Mouse (Mus musculus) liver, postnatal 0 days (tissue): Measurements from ENCODE around the gene Tulp2. TPM values are rescaled to one million over a fixed set of nuclear protein-coding genes. Genes with fewer than 3 reads are reported as not detected.

Source experiments
- ATAC-seq: fragments of 200-750 bp; cut with Nextera tagmentation; 2 replicates; pipeline ENCODE4 v1.8.0; 2017; ENCODE audit warnings: mild to moderate bottlenecking, moderate library complexity
- DNase-seq: peaks from one replicate; pipeline ENCODE4 v3.0.0-alpha.2; 2016
- H3K27ac ChIP-seq: fragments of 300-500 bp; sonication (generic); 2 replicates; pipeline ENCODE4 v1.5.1; 2014; ENCODE audit warnings: antibody characterized with exemption, moderate library complexity, mild to moderate bottlenecking, low read depth
- H3K27me3 ChIP-seq: fragments of 300-500 bp; sonication (generic); 2 replicates; pipeline ENCODE4 v1.6.1; 2014; ENCODE audit warnings: low read length, control low read depth, mixed read lengths; ENCODE audit not compliant: insufficient read depth
- H3K36me3 ChIP-seq: fragments of 300-500 bp; sonication (generic); replicated peaks from 2 replicates; pipeline ENCODE4 v1.6.1; 2014; ENCODE audit warnings: mild to moderate bottlenecking, control low read depth, low read length, moderate library complexity, mixed read lengths; ENCODE audit not compliant: insufficient read depth
- H3K4me1 ChIP-seq: fragments of 300-500 bp; sonication (generic); 2 replicates; pipeline ENCODE4 v1.6.1; 2014; ENCODE audit warnings: antibody characterized with exemption, mild to moderate bottlenecking, control low read depth; ENCODE audit not compliant: insufficient read depth
- H3K4me2 ChIP-seq: fragments of 300-500 bp; sonication (generic); 2 replicates; pipeline ENCODE4 v1.6.1; 2014; ENCODE audit warnings: low read depth, mild to moderate bottlenecking, low read length, moderate library complexity, mixed read lengths
- H3K4me3 ChIP-seq: fragments of 300-500 bp; sonication (generic); 2 replicates; pipeline ENCODE4 v1.5.1; 2014; ENCODE audit warnings: low read depth, low read length
- H3K9ac ChIP-seq: fragments of 300-500 bp; sonication (generic); replicated peaks from 2 replicates; pipeline ENCODE4 v1.6.1; 2014; ENCODE audit warnings: mild to moderate bottlenecking, moderate library complexity
- H3K9me3 ChIP-seq: fragments of 300-500 bp; sonication (generic); 2 replicates; pipeline ENCODE4 v1.6.1; 2016; ENCODE audit warnings: mild to moderate bottlenecking, control low read depth, low read length, mixed read lengths
- CTCF ChIP-seq: sonication (generic); IDR thresholded peaks from 2 replicates; pipeline ENCODE4 v1.5.1; 2016; ENCODE audit warnings: antibody characterized with exemption, low read depth
- EP300 ChIP-seq: IDR thresholded peaks from 2 replicates; pipeline ENCODE4 v1.6.1; 2016; ENCODE audit warnings: antibody characterized with exemption, low read depth, mild to moderate bottlenecking
- WGBS: fragments of 180-500 bp; shearing (Covaris S2); extraction: QIAGEN DNeasy Blood & Tissue Kit; methylation state at CpG from one replicate; pipeline ENCODE4 v1.1.7; 2014; ENCODE audit not compliant: insufficient replicate concordance; 5-methylcytosine and 5-hydroxymethylcytosine counted together
- polyA plus RNA-seq: library from polyadenylated mRNA; unstranded; fragments of >200 nt; fragmentation: Nextera tagmentation; extraction: Ambion mirVana; gene quantifications from 2 replicates; pipeline ENCODE4 v1.2.1, GENCODE M21; 2015

Tulp2 gene
- polyA plus RNA-seq, 1 experiment from 2014 or later, result 0.22 TPM

- Histone ChIP-seq H3K4me3 (no peak overlapping the region), H3K4me1 (no peaks in the 10 kb centered on the region), H3K9me3 (no peaks in the 10 kb centered on the region), H3K27me3 (no peaks in the 10 kb centered on the region), H3K27ac (no peak overlapping the region), H3K36me3 (peaks cover 15% of the 10 kb centered on the region; the same call in 1 of the 2 replicates), H3K4me2 (no peak overlapping the region), H3K9ac (no peak overlapping the region)
- TF ChIP-seq EP300, result no peak
- peak; percentile 96 for TF ChIP-seq CTCF
- ATAC-seq, result peak; percentile 80
- 58% methylated on average over 23 of the region's 23 CpGs for WGBS
- peak; percentile 89 for DNase-seq
These were observed 30.2 kb upstream of the Tulp2 start for GRCm38 (mm10) chr7:45451344-45451982.

DNA sequence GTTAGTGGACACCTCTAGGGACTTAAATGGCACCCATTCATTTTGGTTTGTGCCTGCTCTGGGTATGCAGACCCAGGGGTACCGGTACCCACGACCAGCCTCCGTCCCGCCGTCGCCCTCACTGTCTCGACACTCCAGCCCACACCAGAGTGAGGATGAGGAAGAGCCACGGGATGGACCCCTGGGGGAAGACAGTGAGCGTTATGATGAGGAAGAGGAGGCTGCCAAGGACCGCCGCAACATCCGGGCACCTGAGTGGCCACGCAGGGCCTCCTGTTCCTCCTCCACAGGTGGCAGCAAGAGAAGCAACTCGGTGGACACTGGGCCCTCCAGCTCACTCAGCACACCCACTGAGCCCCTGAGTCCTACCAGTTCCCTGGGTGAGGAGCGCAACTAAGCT, 26.7 kb upstream of the Tulp2 start:
- no peak for ATAC-seq
- no peak overlapping the region for H3K27ac ChIP-seq
- no peak overlapping the region for H3K4me3 ChIP-seq

DNA sequence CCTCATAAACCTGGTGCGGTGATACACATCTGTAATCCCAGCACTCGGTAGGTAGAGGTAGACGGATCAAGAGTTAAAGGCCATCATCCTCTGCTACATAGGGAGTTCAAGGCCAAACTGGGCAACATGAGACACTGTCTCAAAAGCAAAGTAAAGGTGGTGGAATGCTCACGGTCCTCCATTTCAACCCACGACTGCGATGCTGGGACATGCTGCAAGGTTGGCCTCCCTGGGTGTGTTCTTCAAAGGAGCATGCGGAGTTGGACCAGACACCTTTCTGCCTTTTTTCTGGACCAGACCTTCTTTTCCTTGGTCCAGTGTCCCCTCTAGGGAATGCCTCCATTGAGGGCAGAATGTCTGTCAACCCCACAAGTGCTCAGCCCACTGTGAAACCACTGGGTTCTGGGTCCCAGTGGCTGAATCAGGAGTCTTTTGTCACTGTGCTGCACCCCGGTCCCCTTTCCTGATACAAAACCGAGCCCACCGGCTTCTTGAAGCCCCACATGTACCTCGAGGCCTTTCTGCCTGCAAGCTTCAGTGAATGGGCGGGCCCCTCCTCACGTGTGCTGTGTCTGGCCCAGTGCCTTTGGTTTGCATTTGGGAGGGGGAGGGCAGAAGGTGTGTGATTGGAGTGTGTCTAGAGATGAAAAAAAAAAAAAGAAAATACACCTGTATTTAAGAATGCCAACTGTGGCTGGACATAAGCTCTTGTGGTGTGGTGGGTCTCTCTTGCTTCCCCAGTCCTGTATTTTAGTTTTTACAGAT, 25.6 kb upstream of the Tulp2 start:
- Histone ChIP-seq H3K9ac (peak overlapping the region; percentile 28; the same call in 1 of the 2 replicates), H3K4me2 (peak overlapping the region; percentile 79; the same call in 1 of the 2 replicates), H3K27ac (peak overlapping the region; percentile 98), H3K27me3 (no peaks in the 10 kb centered on the region), H3K4me3 (no peak overlapping the region), H3K9me3 (no peaks in the 10 kb centered on the region), H3K4me1 (peaks cover 28% of the 10 kb centered on the region), H3K36me3 (peaks cover 28% of the 10 kb centered on the region)
- ATAC-seq (no peak), DNase-seq (no peak)
- 79% methylated on average over 13 of the region's 13 CpGs for WGBS
- TF ChIP-seq CTCF (no peak), EP300 (no peak)

More for the DNA sequence above, 26.7 kb upstream of the Tulp2 start:
- DNase-seq, result no peak
- peaks cover 28% of the 10 kb centered on the region for H3K36me3 ChIP-seq
- peaks cover 18% of the 10 kb centered on the region for H3K4me1 ChIP-seq
- H3K27me3 ChIP-seq, result no peaks in the 10 kb centered on the region
- H3K9ac ChIP-seq, result no peak overlapping the region
- WGBS, result 89% methylated on average over 15 of the region's 15 CpGs
- TF ChIP-seq CTCF (no peak), EP300 (no peak)
- H3K4me2 ChIP-seq, result no peak overlapping the region
- no peaks in the 10 kb centered on the region for H3K9me3 ChIP-seq

DNA sequence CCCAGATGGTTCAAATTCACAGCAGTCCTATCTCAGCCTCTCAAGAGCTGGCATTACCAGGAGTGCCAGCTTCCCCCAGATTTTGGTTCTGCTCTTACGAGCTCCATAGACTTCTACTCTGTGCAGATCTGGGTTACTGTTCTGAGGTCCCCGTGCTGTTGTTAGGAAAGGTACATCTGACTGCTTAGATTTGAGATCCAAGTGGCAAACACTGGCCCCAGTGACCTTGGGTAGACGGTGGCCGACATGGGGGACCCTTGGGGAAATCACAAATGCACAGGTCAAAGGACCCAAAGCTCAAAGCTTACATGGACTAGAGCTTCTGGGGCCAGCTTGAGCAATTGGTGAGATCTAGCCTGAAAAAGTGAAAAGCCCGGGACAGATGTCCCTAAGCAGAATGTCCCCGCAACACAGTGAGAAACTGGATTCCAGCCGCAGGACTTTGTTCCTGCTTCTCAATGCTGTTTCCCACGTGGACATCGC, 24.9 kb upstream of the Tulp2 start:
- H3K4me3 ChIP-seq, result peak overlapping the region; percentile 68; the same call in 1 of the 2 replicates
- DNase-seq (no peak), ATAC-seq (no peak; the same call in none of the 2 replicates)
- peak overlapping the region; percentile 98 for H3K27ac ChIP-seq
- H3K9me3 ChIP-seq, result no peaks in the 10 kb centered on the region
- WGBS, result 48% methylated on average over 9 of the region's 9 CpGs
- no peaks in the 10 kb centered on the region for H3K27me3 ChIP-seq
- peak overlapping the region; percentile 79 for H3K4me2 ChIP-seq
- peak overlapping the region; percentile 28 for H3K9ac ChIP-seq
- peaks cover 33% of the 10 kb centered on the region for H3K4me1 ChIP-seq
- no peak for TF ChIP-seq CTCF
- no peak for TF ChIP-seq EP300
- H3K36me3 ChIP-seq, result peaks cover 30% of the 10 kb centered on the region

DNA sequence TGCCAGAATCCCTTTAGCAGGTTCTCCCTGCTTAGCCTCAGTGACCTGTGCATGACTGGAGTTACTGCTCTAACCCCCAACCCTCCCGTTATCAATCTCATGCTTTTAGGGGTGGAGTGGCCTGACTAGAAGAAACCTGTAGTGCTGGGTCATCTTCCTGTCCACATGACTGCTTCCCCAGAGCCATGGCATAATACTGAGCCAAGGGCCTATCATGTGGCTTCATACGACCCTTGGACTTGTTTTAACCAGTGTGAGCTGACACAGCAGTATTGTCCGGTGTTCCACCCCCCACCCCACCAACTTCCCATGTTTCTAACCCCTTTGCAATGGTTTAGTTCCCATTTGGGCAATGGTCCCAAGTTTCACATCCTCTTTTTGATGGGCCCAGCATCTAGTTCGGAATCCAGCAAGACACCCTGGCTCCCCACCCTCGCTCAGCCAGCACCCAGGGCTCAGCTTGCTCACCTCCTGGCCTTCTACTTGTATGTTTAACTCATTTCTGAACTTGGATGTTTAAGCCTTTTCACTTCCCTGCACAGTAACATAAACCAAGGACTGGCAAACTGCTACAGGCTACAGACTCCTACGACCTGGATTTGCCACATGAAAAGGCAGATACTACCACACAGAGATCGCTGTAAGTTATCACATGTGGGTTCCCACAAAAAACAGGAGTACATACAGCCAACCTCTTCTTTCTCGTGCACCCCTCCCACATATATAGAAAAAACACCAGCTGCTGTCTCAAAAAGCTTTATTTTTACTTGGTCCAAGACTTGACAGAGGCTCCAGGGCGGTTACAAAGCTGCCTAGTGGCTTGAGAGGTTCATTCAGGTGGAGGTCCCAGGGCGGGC, 24.2 kb upstream of the Tulp2 start:
- Histone ChIP-seq H3K4me1 (peaks cover 34% of the 10 kb centered on the region), H3K9me3 (no peaks in the 10 kb centered on the region), H3K4me2 (peak overlapping the region; percentile 79), H3K9ac (peak overlapping the region; percentile 77), H3K4me3 (peak overlapping the region; percentile 68), H3K36me3 (peaks cover 31% of the 10 kb centered on the region), H3K27me3 (no peaks in the 10 kb centered on the region), H3K27ac (peak overlapping the region; percentile 98)
- WGBS, result 29% methylated on average over 9 of the region's 10 CpGs
- ATAC-seq (peak; percentile 35), DNase-seq (peak; percentile 65)
- TF ChIP-seq EP300 (peak; percentile 72), CTCF (no peak)
